Mouse (Mus musculus): ENCODE results near the gene Runx1. TPM values are rescaled to one million over a fixed set of nuclear protein-coding genes. Genes with fewer than 3 reads are reported as not detected.
A peak's percentile ranks its signal among the peaks of the same experiment; 100 is the strongest.

Runx1 gene
- total and polyA plus RNA-seq, 3 experiments, result 3.1 to 10.9 (median 4.7) TPM

DNA sequence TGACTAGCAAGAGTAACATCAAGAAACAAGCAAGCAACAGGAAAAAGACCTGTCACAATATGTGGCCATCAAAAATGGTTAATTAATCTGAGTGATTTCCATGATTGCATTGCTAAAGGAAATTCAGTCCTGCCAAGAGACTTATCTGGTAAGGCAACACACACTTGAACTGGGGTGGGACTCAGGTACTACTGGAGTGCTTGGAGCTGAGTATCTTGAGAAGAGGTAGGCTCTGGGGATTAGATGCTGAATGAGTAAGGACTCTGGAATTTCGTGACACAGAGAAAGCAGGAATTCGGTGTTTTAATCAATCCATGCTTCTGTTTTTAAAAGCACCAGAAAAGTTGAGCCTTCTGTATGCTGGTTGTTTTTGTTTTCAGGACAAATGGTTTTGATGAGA is 209.1 kb downstream of the Runx1 start:
- peaks cover 6 to 61% of the 10 kb centered on the region in 2 experiments for H3K36me3 ChIP-seq (replicated peaks in 1 of 2; ENCODE audit: control insufficient read depth in 1 of 2, insufficient read depth in 1 of 2, low read length in 1 of 2)
- in situ Hi-C loops (cut with MboI; ENCODE audit: low pct_ligation_motif_present, low pct_unique_long_range_greater_than_20kb, low sequenced_read_pairs) (no loop called here), dilution Hi-C loops (cut with MboI; ENCODE audit: extremely low pct_ligation_motif_present, extremely low pct_unique_long_range_greater_than_20kb, low sequenced_read_pairs) (no loop called here)

DNA sequence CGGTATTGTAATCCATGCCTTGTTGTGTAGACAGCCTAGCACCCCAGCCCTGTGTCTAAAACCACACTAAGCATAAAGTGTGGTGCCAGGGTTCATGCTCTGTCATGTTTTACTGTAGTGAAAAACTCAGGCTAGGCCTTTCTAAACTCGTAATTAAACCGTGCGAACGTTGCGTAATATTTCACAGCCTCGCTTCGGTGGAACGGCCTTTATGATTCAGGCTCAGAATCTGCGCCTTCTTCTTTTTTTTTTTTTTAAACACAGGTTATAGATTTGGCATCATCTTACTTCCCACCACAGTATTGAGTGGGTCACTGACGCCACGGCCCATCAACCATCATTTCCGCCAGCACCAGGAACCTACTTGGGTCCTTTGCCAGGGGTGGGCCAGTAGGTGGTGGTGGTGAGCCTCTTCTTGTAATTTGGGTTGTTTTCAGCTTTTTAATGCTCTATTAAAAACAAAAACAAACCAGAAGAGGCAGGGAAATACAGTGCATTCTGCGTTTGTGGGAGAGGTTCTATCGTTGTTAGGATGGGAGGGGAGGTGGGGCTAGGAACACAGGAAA is 210.6 kb downstream of the Runx1 start:
- in situ Hi-C loops (cut with MboI; ENCODE audit: low pct_ligation_motif_present, low pct_unique_long_range_greater_than_20kb, low sequenced_read_pairs), result no loop called here

More for the DNA sequence above, 209.1 kb downstream of the Runx1 start:
- Histone ChIP-seq H3K27ac (ENCODE audit: insufficient read depth, low read depth) (no peak overlapping the region), H3K27me3 (replicated peaks) (no peaks in the 10 kb centered on the region), H3K4me1 (ENCODE audit: control insufficient read depth in 1 of 2, insufficient read depth in 2 of 2) (peaks cover 17 to 25% of the 10 kb centered on the region in 2 experiments), H3K9ac (ENCODE audit: insufficient read depth, low read depth) (no peak overlapping the region), H3K4me3 (replicated peaks in 1 of 3; ENCODE audit: low read depth in 2 of 3, low read length in 2 of 3, poor library complexity in 1 of 3) (no peak overlapping the region), H3K9me3 (replicated peaks; ENCODE audit: low read length) (peaks cover 13% of the 10 kb centered on the region), H3K79me2 (replicated peaks; ENCODE audit: control insufficient read depth, extremely low read depth, insufficient read depth, poor library complexity, severe bottlenecking) (no peaks in the 10 kb centered on the region), H3K4me2 (ENCODE audit: insufficient read depth, low read depth, poor library complexity, severe bottlenecking) (no peak overlapping the region)
- no peak for TF ChIP-seq EP300 (IDR thresholded peaks at IDR 0.05; ENCODE audit: low read length)
- no peak for TF ChIP-seq ZKSCAN1 (IDR thresholded peaks at IDR 0.05; ENCODE audit: borderline replicate concordance, low read depth, low read length)
- no peak for DNase-seq (ENCODE audit: extremely low read depth)

DNA sequence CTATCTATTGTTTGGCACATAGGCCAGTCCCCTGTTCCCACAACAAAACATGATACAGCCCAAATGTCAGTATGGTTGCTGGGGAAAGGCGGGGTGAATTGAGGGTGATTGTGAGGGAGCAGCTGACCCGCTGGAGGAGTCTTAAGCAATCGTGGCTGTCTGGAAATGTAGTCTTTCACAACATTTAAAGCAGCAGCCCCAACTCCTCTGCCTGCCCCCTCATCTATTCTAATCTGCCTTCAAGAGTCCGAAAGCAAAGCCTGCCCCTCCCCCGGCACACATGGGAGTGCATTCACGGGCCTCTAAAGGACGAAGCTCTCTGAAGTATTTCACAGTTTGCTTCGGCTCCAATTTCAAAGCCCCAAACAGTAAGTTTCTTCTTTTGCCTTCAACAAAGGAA is 213.4 kb downstream of the Runx1 start:
- DNase-seq (ENCODE audit: extremely low read depth), result no peak
- in situ Hi-C loops (cut with MboI; ENCODE audit: low pct_ligation_motif_present, low pct_unique_long_range_greater_than_20kb, low sequenced_read_pairs) (no loop called here), dilution Hi-C loops (cut with MboI; ENCODE audit: extremely low pct_ligation_motif_present, extremely low pct_unique_long_range_greater_than_20kb, low sequenced_read_pairs) (no loop called here)
- no peak overlapping the region for H3K4me3 ChIP-seq (replicated peaks in 1 of 3; ENCODE audit: low read depth in 2 of 3, low read length in 2 of 3, poor library complexity in 1 of 3)
- no peaks in the 10 kb centered on the region for H3K79me2 ChIP-seq (replicated peaks; ENCODE audit: control insufficient read depth, extremely low read depth, insufficient read depth, poor library complexity, severe bottlenecking)
- no peaks in the 10 kb centered on the region for H3K27me3 ChIP-seq (replicated peaks)
- H3K4me2 ChIP-seq (ENCODE audit: insufficient read depth, low read depth, poor library complexity, severe bottlenecking), result no peak overlapping the region
- TF ChIP-seq HCFC1 (IDR thresholded peaks at IDR 0.05; ENCODE audit: low read depth, low read length), result no peak
- no peak for TF ChIP-seq POLR2AphosphoS2 (IDR thresholded peaks at IDR 0.05; ENCODE audit: low read depth, low read length)
- TF ChIP-seq ZKSCAN1 (IDR thresholded peaks at IDR 0.05; ENCODE audit: borderline replicate concordance, low read depth, low read length), result no peak
- TF ChIP-seq RCOR1 (conservative IDR thresholded peaks at IDR 0.05; ENCODE audit: low read depth, low read length), result no peak
- no peak for TF ChIP-seq GABPA (IDR thresholded peaks at IDR 0.05; ENCODE audit: insufficient replicate concordance, low read depth, low read length)
- TF ChIP-seq E2F4 (IDR thresholded peaks at IDR 0.05; ENCODE audit: insufficient replicate concordance, low read depth, low read length), result no peak
- no peak for TF ChIP-seq MAZ (IDR thresholded peaks at IDR 0.05; ENCODE audit: low read depth, low read length)
- no peak for TF ChIP-seq USF2 (conservative IDR thresholded peaks at IDR 0.05; ENCODE audit: low read depth, low read length)
- TF ChIP-seq CHD1 (IDR thresholded peaks at IDR 0.05; ENCODE audit: low read depth, low read length), result no peak
- H3K9ac ChIP-seq (ENCODE audit: insufficient read depth, low read depth), result no peak overlapping the region
- H3K27ac ChIP-seq (ENCODE audit: insufficient read depth, low read depth), result no peak overlapping the region
- peaks cover 7 to 87% of the 10 kb centered on the region in 2 experiments for H3K36me3 ChIP-seq (replicated peaks in 1 of 2; ENCODE audit: control insufficient read depth in 1 of 2, insufficient read depth in 1 of 2, low read length in 1 of 2)
- peaks cover 2% of the 10 kb centered on the region for H3K9me3 ChIP-seq (replicated peaks; ENCODE audit: low read length)
- peaks cover 0 to 21% of the 10 kb centered on the region in 2 experiments; a peak in 2 of 4 replicates for H3K4me1 ChIP-seq (ENCODE audit: control insufficient read depth in 1 of 2, insufficient read depth in 2 of 2)

More for the DNA sequence above, 210.6 kb downstream of the Runx1 start:
- no peak overlapping the region for H3K4me3 ChIP-seq (replicated peaks in 1 of 3; ENCODE audit: low read depth in 2 of 3, low read length in 2 of 3, poor library complexity in 1 of 3)
- DNase-seq (ENCODE audit: extremely low read depth), result no peak
- H3K27me3 ChIP-seq (replicated peaks), result no peaks in the 10 kb centered on the region
- no peak overlapping the region for H3K4me2 ChIP-seq (ENCODE audit: insufficient read depth, low read depth, poor library complexity, severe bottlenecking)
- H3K36me3 ChIP-seq (replicated peaks in 1 of 2; ENCODE audit: control insufficient read depth in 1 of 2, insufficient read depth in 1 of 2, low read length in 1 of 2), result peaks cover 7 to 75% of the 10 kb centered on the region in 2 experiments
- no peak overlapping the region for H3K9ac ChIP-seq (ENCODE audit: insufficient read depth, low read depth)
- TF ChIP-seq POLR2A (IDR thresholded peaks at IDR 0.05; ENCODE audit: low read depth, low read length) (no peak), RCOR1 (conservative IDR thresholded peaks at IDR 0.05; ENCODE audit: low read depth, low read length) (no peak), NELFE (IDR thresholded peaks at IDR 0.05; ENCODE audit: low read depth, low read length) (no peak), IRF4 (IDR thresholded peaks at IDR 0.05; ENCODE audit: low read depth, low read length) (no peak), MAZ (IDR thresholded peaks at IDR 0.05; ENCODE audit: low read depth, low read length) (no peak), NRF1 (IDR thresholded peaks at IDR 0.05; ENCODE audit: low read depth, low read length) (no peak), MAFK (IDR thresholded peaks at IDR 0.05; ENCODE audit: insufficient replicate concordance, low read length) (no peak), ZMIZ1 (IDR thresholded peaks at IDR 0.05; ENCODE audit: low read depth, low read length) (no peak), TBP (conservative IDR thresholded peaks at IDR 0.05; ENCODE audit: low read depth, low read length) (no peak), ETS1 (conservative IDR thresholded peaks at IDR 0.05; ENCODE audit: low read depth, low read length) (no peak), GABPA (IDR thresholded peaks at IDR 0.05; ENCODE audit: insufficient replicate concordance, low read depth, low read length) (no peak), USF1 (IDR thresholded peaks at IDR 0.05; ENCODE audit: low read depth, low read length) (no peak), PAX5 (IDR thresholded peaks at IDR 0.05; ENCODE audit: low read length) (no peak), CHD2 (IDR thresholded peaks at IDR 0.05; ENCODE audit: low read length) (no peak), CTCF (conservative IDR thresholded peaks at IDR 0.05 in 1 of 2, IDR thresholded peaks at IDR 0.05 in 1 of 2; ENCODE audit: low read depth in 2 of 2, low read length in 2 of 2) (peak in 1 of 2 experiments; percentile 67; a peak in 2 of 4 replicates), EP300 (IDR thresholded peaks at IDR 0.05; ENCODE audit: low read length) (no peak), KAT2A (IDR thresholded peaks at IDR 0.05; ENCODE audit: insufficient replicate concordance, low read length) (no peak), MAX (IDR thresholded peaks at IDR 0.05; ENCODE audit: low read length) (no peak), RAD21 (IDR thresholded peaks at IDR 0.05; ENCODE audit: low read depth, low read length) (peak; percentile 73), UBTF (IDR thresholded peaks at IDR 0.05; ENCODE audit: low read depth, low read length) (no peak), MYC (IDR thresholded peaks at IDR 0.05; ENCODE audit: low read depth, low read length) (no peak), CHD1 (IDR thresholded peaks at IDR 0.05; ENCODE audit: low read depth, low read length) (no peak), HCFC1 (IDR thresholded peaks at IDR 0.05; ENCODE audit: low read depth, low read length) (no peak), JUND (conservative IDR thresholded peaks at IDR 0.05; ENCODE audit: low read depth, low read length) (no peak), ZNF384 (IDR thresholded peaks at IDR 0.05; ENCODE audit: low read depth, low read length) (no peak), POLR2AphosphoS2 (IDR thresholded peaks at IDR 0.05; ENCODE audit: low read depth, low read length) (no peak), SMC3 (IDR thresholded peaks at IDR 0.05; ENCODE audit: low read depth, low read length) (peak; percentile 75), ZC3H11A (IDR thresholded peaks at IDR 0.05; ENCODE audit: low read depth, low read length) (peak; percentile 39)
- dilution Hi-C loops (cut with MboI; ENCODE audit: extremely low pct_ligation_motif_present, extremely low pct_unique_long_range_greater_than_20kb, low sequenced_read_pairs), result no loop called here
- no peak overlapping the region for H3K27ac ChIP-seq (ENCODE audit: insufficient read depth, low read depth)
- H3K79me2 ChIP-seq (replicated peaks; ENCODE audit: control insufficient read depth, extremely low read depth, insufficient read depth, poor library complexity, severe bottlenecking), result no peaks in the 10 kb centered on the region
- peaks cover 2 to 10% of the 10 kb centered on the region in 2 experiments for H3K4me1 ChIP-seq (ENCODE audit: control insufficient read depth in 1 of 2, insufficient read depth in 2 of 2)
- H3K9me3 ChIP-seq (replicated peaks; ENCODE audit: low read length), result peaks cover 13% of the 10 kb centered on the region
